Mouse (Mus musculus) liver, adult 2 months (tissue): ENCODE measurements around the gene Fam129a. TPM values are rescaled to one million over a fixed set of nuclear protein-coding genes. Genes with fewer than 3 reads are reported as not detected.

Experiments used
- DNase-seq: peaks from one replicate; pipeline ENCODE4 v3.0.0-alpha.2; 2011; ENCODE audit warnings: low read depth, low spot score; ENCODE audit errors: extremely low read depth
- H3K27ac ChIP-seq: fragments of 200-500 bp; replicated peaks from 2 replicates; pipeline ENCODE4 v1.5.1; 2012; ENCODE audit warnings: low read depth, mild to moderate bottlenecking, control low read depth, inconsistent platforms, low read length; ENCODE audit not compliant: insufficient read depth
- H3K27me3 ChIP-seq: fragments of 200-500 bp; 2 replicates; pipeline ENCODE4 v1.6.1; 2012; ENCODE audit warnings: mild to moderate bottlenecking, moderate library complexity, low read length, inconsistent platforms; ENCODE audit not compliant: control insufficient read depth, insufficient read depth
- H3K36me3 ChIP-seq: fragments of 200-500 bp; 2 replicates; pipeline ENCODE4 v1.6.1; 2012; ENCODE audit warnings: low read length, inconsistent platforms; ENCODE audit not compliant: control insufficient read depth, insufficient read depth
- H3K4me1 ChIP-seq: fragments of 200-500 bp; 2 replicates; pipeline ENCODE4 v1.6.1; 2011; ENCODE audit warnings: low read length; ENCODE audit not compliant: control insufficient read depth, insufficient read depth
- H3K4me3 ChIP-seq: fragments of 200-500 bp; 2 replicates; pipeline ENCODE4 v1.5.1; 2011; ENCODE audit warnings: low read depth, mild to moderate bottlenecking, control low read depth, low read length, moderate library complexity; ENCODE audit not compliant: insufficient read depth
- H3K79me2 ChIP-seq: fragments of 200-500 bp; 2 replicates; pipeline ENCODE4 v1.6.1; 2012; ENCODE audit warnings: inconsistent platforms, mild to moderate bottlenecking, low read length, moderate library complexity; ENCODE audit not compliant: control insufficient read depth, insufficient read depth
- H3K9ac ChIP-seq: fragments of 200-500 bp; 2 replicates; pipeline ENCODE4 v1.6.1; 2012; ENCODE audit warnings: low read depth, mild to moderate bottlenecking, control low read depth, inconsistent platforms, low read length
- CTCF ChIP-seq: fragments of 200-500 bp; IDR thresholded peaks from 2 replicates; pipeline ENCODE4 v1.5.1; 2011; ENCODE audit warnings: low read depth, low read length, control low read depth
- POLR2A ChIP-seq: fragments of 200-500 bp; IDR thresholded peaks from 2 replicates; pipeline ENCODE4 v1.6.1; 2011; ENCODE audit warnings: low read length, control low read depth; ENCODE audit not compliant: insufficient read depth; ENCODE audit errors: extremely low read depth
- WGBS: fragments of 180-500 bp; shearing (Covaris S2); methylation state at CpG from one replicate; pipeline ENCODE4 v1.1.7; 2018; 5-methylcytosine and 5-hydroxymethylcytosine counted together
- polyA plus RNA-seq: library from polyadenylated mRNA; depleted of rRNA; stranded (reverse); fragments of >200 nt; gene quantifications from 2 replicates; pipeline ENCODE4 v1.2.3, GENCODE M21; 2012
- total RNA-seq: library from RNA; depleted of rRNA; stranded (reverse); fragments of >200 nt; gene quantifications from 2 replicates; pipeline ENCODE4 v1.2.3, GENCODE M21; 2014

Gene Fam129a
- total and polyA plus RNA-seq, 2 experiments = 0.61 to 3.1 TPM

- Histone ChIP-seq H3K27ac (no peak overlapping the region), H3K27me3 (no peaks in the 10 kb centered on the region), H3K36me3 (no peaks in the 10 kb centered on the region), H3K4me3 (no peak overlapping the region), H3K4me1 (peaks cover 9% of the 10 kb centered on the region), H3K9ac (no peak overlapping the region), H3K79me2 (no peaks in the 10 kb centered on the region)
- DNase-seq = peak; percentile 74
- 13% methylated on average over 13 of the region's 13 CpGs for WGBS
- no peak for TF ChIP-seq CTCF
- no peak for TF ChIP-seq POLR2A
These were observed 138.2 kb downstream of the Fam129a start for GRCm38 (mm10) chr1:151708966-151709733.

- Histone ChIP-seq H3K27ac (no peak overlapping the region), H3K9ac (no peak overlapping the region), H3K79me2 (no peaks in the 10 kb centered on the region), H3K36me3 (no peaks in the 10 kb centered on the region), H3K27me3 (no peaks in the 10 kb centered on the region), H3K4me1 (peaks cover 9% of the 10 kb centered on the region), H3K4me3 (no peak overlapping the region)
- DNase-seq = no peak
- WGBS = 62% methylated on average over 2 of the region's 2 CpGs
- TF ChIP-seq CTCF = no peak
- no peak for TF ChIP-seq POLR2A
These were observed 138.7 kb downstream of the Fam129a start for GRCm38 (mm10) chr1:151709734-151710022.

- TF ChIP-seq CTCF = no peak
- no peak for TF ChIP-seq POLR2A
- no peaks in the 10 kb centered on the region for H3K36me3 ChIP-seq
- H3K4me1 ChIP-seq = peaks cover 9% of the 10 kb centered on the region
- H3K9ac ChIP-seq = no peak overlapping the region
- no peaks in the 10 kb centered on the region for H3K79me2 ChIP-seq
- no peaks in the 10 kb centered on the region for H3K27me3 ChIP-seq
- no peak overlapping the region for H3K4me3 ChIP-seq
- no peak overlapping the region for H3K27ac ChIP-seq
- 76% methylated on average over 5 of the region's 5 CpGs for WGBS
- DNase-seq = no peak
These were observed 139.6 kb downstream of the Fam129a start for GRCm38 (mm10) chr1:151710424-151711055.

GRCm38 (mm10) chr1:151711062-151711461 lies 140.1 kb downstream of the Fam129a start:
- Histone ChIP-seq H3K79me2 (no peaks in the 10 kb centered on the region), H3K9ac (no peak overlapping the region), H3K4me3 (no peak overlapping the region), H3K27me3 (no peaks in the 10 kb centered on the region), H3K36me3 (no peaks in the 10 kb centered on the region), H3K27ac (no peak overlapping the region), H3K4me1 (peaks cover 7% of the 10 kb centered on the region)
- 67% methylated on average over 7 of the region's 7 CpGs for WGBS
- no peak for DNase-seq
- TF ChIP-seq POLR2A (no peak), CTCF (no peak)

- no peak overlapping the region for H3K9ac ChIP-seq
- DNase-seq = no peak
- peaks cover 7% of the 10 kb centered on the region for H3K4me1 ChIP-seq
- H3K79me2 ChIP-seq = no peaks in the 10 kb centered on the region
- 85% methylated on average over 5 of the region's 5 CpGs for WGBS
- no peaks in the 10 kb centered on the region for H3K36me3 ChIP-seq
- H3K4me3 ChIP-seq = no peak overlapping the region
- no peak overlapping the region for H3K27ac ChIP-seq
- no peak for TF ChIP-seq POLR2A
- H3K27me3 ChIP-seq = no peaks in the 10 kb centered on the region
These were observed 141.7 kb downstream of the Fam129a start for GRCm38 (mm10) chr1:151712664-151713063.

- no peak overlapping the region for H3K27ac ChIP-seq
- H3K9ac ChIP-seq = no peak overlapping the region
- H3K4me1 ChIP-seq = peaks cover 7% of the 10 kb centered on the region
- no peak overlapping the region for H3K4me3 ChIP-seq
- no peaks in the 10 kb centered on the region for H3K36me3 ChIP-seq
- no peaks in the 10 kb centered on the region for H3K27me3 ChIP-seq
- DNase-seq = no peak
- TF ChIP-seq POLR2A (no peak), CTCF (no peak)
- H3K79me2 ChIP-seq = no peaks in the 10 kb centered on the region
These were observed 142.6 kb downstream of the Fam129a start for GRCm38 (mm10) chr1:151713622-151714021.
